Mouse (Mus musculus) large intestine, adult 2 months (tissue): ENCODE results near the gene Olfr109. TPM values are rescaled to one million over a fixed set of nuclear protein-coding genes. Genes with fewer than 3 reads are reported as not detected.

Experiments used
- DNase-seq: peaks from one replicate; pipeline ENCODE4 v3.0.0-alpha.2; 2012; ENCODE audit warnings: low read depth, low spot score
- WGBS: fragments of 180-500 bp; shearing (Covaris S2); methylation state at CpG from one replicate; pipeline ENCODE4 v1.1.7; 2018; 5-methylcytosine and 5-hydroxymethylcytosine counted together
- polyA plus RNA-seq: library from polyadenylated mRNA; depleted of rRNA; stranded (reverse); fragments of >200 nt; gene quantifications from 2 replicates; pipeline ENCODE4 v1.2.3, GENCODE M21; 2012; rRNA removed

The Olfr109 gene
- not detected in 2 replicates for polyA plus RNA-seq

DNA sequence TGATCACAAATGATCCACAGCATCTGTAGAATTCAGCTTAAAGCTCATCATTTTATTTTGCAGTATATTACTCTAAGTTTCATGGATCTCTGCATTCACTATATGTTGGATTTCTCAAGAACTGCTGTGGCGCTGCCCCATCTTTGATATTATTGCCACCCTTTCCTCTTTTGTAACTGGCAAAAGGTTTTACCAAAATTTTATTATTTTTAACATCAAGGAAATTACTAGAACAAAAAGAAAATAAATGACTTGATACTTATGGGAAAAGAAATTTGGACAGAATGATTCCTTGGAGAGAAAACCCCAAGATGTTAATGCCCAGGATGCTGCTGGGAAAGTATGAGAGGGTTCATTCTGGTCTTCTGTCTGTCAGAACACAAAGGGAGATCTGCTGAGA is at the start of gene Olfr109:
Gene Olfr109 (plus strand): TSS at position 301 of the 400 bp plus-strand sequence.
- WGBS = 88% methylated on average over 1 of the region's 1 CpGs
- no peak for DNase-seq

GRCm38 (mm10) chr17:37413380-37413779 is 45.3 kb upstream of the Olfr109 start:
- no peak for DNase-seq

DNA sequence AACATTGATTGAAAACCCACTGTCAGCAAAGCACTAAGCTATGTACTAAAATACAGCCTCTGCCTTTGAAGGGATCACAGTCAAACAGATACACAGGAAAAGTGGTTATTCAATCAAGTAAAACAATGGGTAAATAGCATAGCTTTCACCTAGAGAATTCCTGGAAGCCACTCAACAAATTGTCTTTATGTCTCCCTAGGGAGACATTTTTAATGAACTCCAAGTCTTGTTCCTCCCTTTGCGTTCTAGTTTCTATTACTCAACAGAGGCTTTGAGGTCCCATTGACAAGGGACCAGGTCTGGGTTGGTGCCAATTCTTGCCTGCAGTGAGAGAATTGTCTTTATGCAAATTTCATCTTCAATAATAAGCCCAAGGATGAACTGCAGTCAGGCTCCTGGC is 13.5 kb upstream of the Olfr109 start, which contains the start of gene Olfr108:
Gene Olfr108 (plus strand): TSS at position 301 of the 400 bp plus-strand sequence.
- no peak for DNase-seq

GRCm38 (mm10) chr17:37483452-37483851 is 24.7 kb downstream of the Olfr109 start, which contains the start of gene H2-M2:
Gene H2-M2, minus strand, starts transcription at chr17:37483552.
- WGBS = 62% methylated on average over 2 of the region's 2 CpGs
- DNase-seq = no peak

More for the DNA sequence above, 13.5 kb upstream of the Olfr109 start, which contains the start of gene Olfr108:
- 86% methylated on average over 1 of the region's 1 CpGs for WGBS

- WGBS = 56% methylated on average over 1 of the region's 1 CpGs
- DNase-seq = no peak
Observed at GRCm38 (mm10) chr17:37491930-37492518, 33.3 kb downstream of the Olfr109 start, which contains the start of gene Olfr110. Gene Olfr110, plus strand, starts transcription at chr17:37492468.

GRCm38 (mm10) chr17:37507730-37508129 is 49.0 kb downstream of the Olfr109 start, which contains the start of gene Olfr111:
Gene Olfr111, plus strand, starts transcription at chr17:37508030.
- no peak for DNase-seq
- 93% methylated on average over 4 of the region's 4 CpGs for WGBS

Other genes starting within 250 kb of the Olfr109 start
- gene Olfr95, start 245.8 kb upstream of the Olfr109 start, polyA plus RNA-seq = not detected in 2 replicates
- gene Olfr96, start 238.8 kb upstream of the Olfr109 start, polyA plus RNA-seq = not detected in 2 replicates
- gene Olfr97, start 221.6 kb upstream of the Olfr109 start, polyA plus RNA-seq = not detected in 2 replicates
- not detected in 2 replicates for gene Olfr98, start 195.2 kb upstream of the Olfr109 start, polyA plus RNA-seq
- gene H2-M3, start 188.7 kb upstream of the Olfr109 start, polyA plus RNA-seq = 9.6 and 9.8 TPM in 2 replicates
- not detected in 2 replicates for gene Olfr99, start 175.5 kb upstream of the Olfr109 start, polyA plus RNA-seq
- gene Olfr101, start 154.6 kb upstream of the Olfr109 start, polyA plus RNA-seq = not detected in 2 replicates
- not detected in 2 replicates for gene Olfr102, start 141.9 kb upstream of the Olfr109 start, polyA plus RNA-seq
- not detected in 2 replicates for gene Olfr103, start 119.2 kb upstream of the Olfr109 start, polyA plus RNA-seq
- not detected in 2 replicates for gene Olfr104-ps, start 99.3 kb upstream of the Olfr109 start, polyA plus RNA-seq
- gene Olfr105-ps, start 79.9 kb upstream of the Olfr109 start, polyA plus RNA-seq = not detected in 2 replicates
- not detected in 2 replicates for gene Olfr106-ps, start 68.5 kb upstream of the Olfr109 start, polyA plus RNA-seq
- not detected in 2 replicates for gene Olfr107, start 59.7 kb upstream of the Olfr109 start, polyA plus RNA-seq
- not detected in 2 replicates for gene Olfr108, start 13.4 kb upstream of the Olfr109 start, polyA plus RNA-seq
- gene H2-M2, start 24.6 kb downstream of the Olfr109 start, polyA plus RNA-seq = 1.8 and 2.3 TPM in 2 replicates
- not detected in 2 replicates for gene Olfr110, start 33.6 kb downstream of the Olfr109 start, polyA plus RNA-seq
- gene Olfr111, start 49.1 kb downstream of the Olfr109 start, polyA plus RNA-seq = 0.07 TPM in 1 of 2 replicates, not detected in the other
- gene Olfr112, start 110.5 kb downstream of the Olfr109 start, polyA plus RNA-seq = not detected in 2 replicates
- gene Olfr113, start 118.7 kb downstream of the Olfr109 start, polyA plus RNA-seq = not detected in 2 replicates
- not detected in 2 replicates for gene Olfr114, start 133.8 kb downstream of the Olfr109 start, polyA plus RNA-seq
- gene Olfr115, start 168.2 kb downstream of the Olfr109 start, polyA plus RNA-seq = not detected in 2 replicates
- gene Olfr116, start 168.3 kb downstream of the Olfr109 start, polyA plus RNA-seq = not detected in 2 replicates
- not detected in 2 replicates for gene Olfr117, start 204.9 kb downstream of the Olfr109 start, polyA plus RNA-seq
- gene Olfr118, start 208.1 kb downstream of the Olfr109 start, polyA plus RNA-seq = not detected in 2 replicates
- gene Olfr119, start 237.6 kb downstream of the Olfr109 start, polyA plus RNA-seq = not detected in 2 replicates